Mouse (Mus musculus) embryonic facial prominence, embryonic 10.5 days (tissue): Measurements from ENCODE around the gene Rabl3. TPM values are rescaled to one million over a fixed set of nuclear protein-coding genes. Genes with fewer than 3 reads are reported as not detected.

Source experiments
- DNase-seq: peaks from one replicate; pipeline ENCODE4 v3.0.0-alpha.2; 2017; ENCODE audit warnings: low spot score
- H3K27ac ChIP-seq: fragments of 300-500 bp; sonication (generic); replicated peaks from 2 replicates; pipeline ENCODE4 v1.5.1; 2016; ENCODE audit warnings: mild to moderate bottlenecking
- H3K27me3 ChIP-seq: fragments of 300-500 bp; sonication (generic); replicated peaks from 2 replicates; pipeline ENCODE4 v1.6.1; 2016; ENCODE audit warnings: low read depth, mild to moderate bottlenecking; ENCODE audit not compliant: poor library complexity, severe bottlenecking
- H3K36me3 ChIP-seq: fragments of 300-500 bp; sonication (generic); replicated peaks from 2 replicates; pipeline ENCODE4 v1.6.1; 2016; ENCODE audit warnings: mild to moderate bottlenecking, moderate library complexity
- H3K4me1 ChIP-seq: fragments of 300-500 bp; sonication (generic); 2 replicates; pipeline ENCODE4 v1.6.1; 2016
- H3K4me3 ChIP-seq: fragments of 300-500 bp; sonication (generic); 2 replicates; pipeline ENCODE4 v1.5.1; 2016; ENCODE audit warnings: mild to moderate bottlenecking, moderate library complexity
- H3K9me3 ChIP-seq: fragments of 300-500 bp; sonication (generic); 2 replicates; pipeline ENCODE4 v1.6.1; 2016; ENCODE audit warnings: mild to moderate bottlenecking
- WGBS: fragments of 180-500 bp; shearing (Covaris S2); methylation state at CpG from one replicate; pipeline ENCODE4 v1.1.7; 2016; 5-methylcytosine and 5-hydroxymethylcytosine counted together
- polyA plus RNA-seq: library from polyadenylated mRNA; unstranded; fragments of >200 nt; fragmentation: Nextera tagmentation; extraction: Ambion mirVana; gene quantifications from 2 replicates; pipeline ENCODE4 v1.2.1, GENCODE M21; 2016

The Rabl3 gene
- polyA plus RNA-seq, 1 experiment from 2014 or later = 34.5 TPM

DNA sequence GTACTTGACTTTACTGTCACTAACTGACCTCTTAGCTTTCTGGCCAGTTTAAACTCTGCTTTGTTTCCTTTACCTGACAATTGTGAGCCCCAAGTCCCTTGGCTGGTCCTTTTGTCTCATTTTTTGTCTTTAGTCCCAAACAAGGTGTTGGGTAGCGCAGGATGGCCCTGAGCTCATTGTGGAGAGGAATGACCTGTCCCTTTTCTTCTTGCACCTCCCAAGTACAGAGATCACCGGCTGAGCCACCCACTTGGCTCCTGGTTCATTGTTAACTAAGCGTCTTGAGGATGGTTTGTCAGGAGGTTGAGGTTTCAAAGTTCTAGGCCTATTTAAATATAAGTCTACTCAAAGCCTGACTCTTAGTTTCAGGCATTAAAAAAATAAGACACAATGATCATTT is 43.6 kb downstream of the Rabl3 start:
- 76% methylated on average over 3 of the region's 3 CpGs for WGBS

DNA sequence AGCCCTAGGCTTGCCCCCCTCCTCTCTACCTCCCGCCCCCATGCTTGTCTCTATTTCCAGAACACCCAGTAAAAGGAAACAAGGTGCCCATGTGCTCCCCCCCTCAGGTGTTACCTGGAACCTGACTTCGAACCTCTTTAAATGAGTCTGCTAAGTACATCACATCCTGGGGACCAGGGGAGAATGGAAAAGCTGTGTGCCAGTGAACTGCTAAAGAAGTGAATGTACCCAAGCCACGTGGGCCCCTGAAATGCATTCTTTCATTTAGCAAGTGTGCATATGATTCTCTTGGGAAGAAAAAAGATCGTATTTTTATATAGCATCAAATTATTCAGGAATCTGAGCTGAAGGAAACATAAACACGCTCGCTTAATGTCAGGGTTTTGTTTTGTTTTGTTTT is 44.1 kb downstream of the Rabl3 start:
- Histone ChIP-seq H3K9me3 (no peaks in the 10 kb centered on the region), H3K4me3 (peak overlapping the region; percentile 45), H3K27ac (peak overlapping the region; percentile 65; the same call in 1 of the 2 replicates), H3K4me1 (peaks cover 38% of the 10 kb centered on the region), H3K36me3 (no peaks in the 10 kb centered on the region), H3K27me3 (peaks cover 17% of the 10 kb centered on the region)
- WGBS = 42% methylated on average over 6 of the region's 6 CpGs
- DNase-seq = no peak

More for the DNA sequence above, 43.6 kb downstream of the Rabl3 start:
- Histone ChIP-seq H3K27ac (0 out of 2 replicates have a peak overlapping the region, but pooled peaks have one; percentile 21), H3K4me1 (peaks cover 38% of the 10 kb centered on the region), H3K4me3 (no peak overlapping the region), H3K36me3 (no peaks in the 10 kb centered on the region), H3K27me3 (peaks cover 17% of the 10 kb centered on the region), H3K9me3 (no peaks in the 10 kb centered on the region)
- no peak for DNase-seq

DNA sequence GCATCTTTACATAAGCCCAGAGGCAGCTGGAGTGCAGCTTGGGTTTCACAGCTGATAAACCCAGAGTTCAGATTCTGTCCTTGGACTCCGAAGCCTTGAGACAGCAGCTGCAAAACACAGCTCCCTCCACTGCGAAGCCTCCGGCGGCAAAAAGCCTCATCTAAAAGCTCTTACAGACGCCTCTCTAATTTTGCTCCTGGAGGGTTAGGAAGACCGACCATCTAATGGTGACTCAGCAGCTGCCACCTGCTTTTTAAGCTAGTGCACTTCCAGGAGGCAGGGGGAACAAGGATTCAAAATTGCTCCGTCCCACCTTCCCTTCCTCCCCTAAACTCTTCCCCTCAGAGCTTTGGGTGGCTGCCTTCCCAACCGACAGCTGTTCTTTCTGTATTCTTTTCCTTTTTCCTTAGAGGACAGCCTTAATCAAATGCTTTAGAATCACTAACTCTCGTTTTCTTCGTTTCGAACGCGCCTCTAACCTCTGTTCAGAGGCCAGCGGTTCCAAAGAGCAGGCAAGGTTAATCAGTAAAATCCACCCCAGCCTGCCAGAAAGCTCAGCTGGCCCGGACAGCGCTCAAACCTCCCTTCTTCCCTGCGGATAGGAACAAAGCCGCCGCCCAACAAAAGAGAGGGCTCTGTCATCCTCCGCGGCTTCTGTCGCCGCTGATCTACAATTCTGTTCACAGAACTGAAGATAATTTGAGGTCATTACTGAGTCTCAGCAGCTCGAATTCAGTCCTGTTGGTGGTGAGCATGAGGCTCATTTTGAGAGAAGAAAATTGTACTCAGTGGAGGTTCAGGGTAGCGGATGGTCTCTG is 44.7 kb downstream of the Rabl3 start:
- Histone ChIP-seq H3K27ac (peak overlapping the region; percentile 65), H3K27me3 (peaks cover 17% of the 10 kb centered on the region), H3K4me1 (peaks cover 38% of the 10 kb centered on the region), H3K9me3 (no peaks in the 10 kb centered on the region), H3K36me3 (no peaks in the 10 kb centered on the region), H3K4me3 (peak overlapping the region; percentile 45)
- peak; percentile 70 for DNase-seq
- WGBS = 2% methylated on average over 25 of the region's 25 CpGs

DNA sequence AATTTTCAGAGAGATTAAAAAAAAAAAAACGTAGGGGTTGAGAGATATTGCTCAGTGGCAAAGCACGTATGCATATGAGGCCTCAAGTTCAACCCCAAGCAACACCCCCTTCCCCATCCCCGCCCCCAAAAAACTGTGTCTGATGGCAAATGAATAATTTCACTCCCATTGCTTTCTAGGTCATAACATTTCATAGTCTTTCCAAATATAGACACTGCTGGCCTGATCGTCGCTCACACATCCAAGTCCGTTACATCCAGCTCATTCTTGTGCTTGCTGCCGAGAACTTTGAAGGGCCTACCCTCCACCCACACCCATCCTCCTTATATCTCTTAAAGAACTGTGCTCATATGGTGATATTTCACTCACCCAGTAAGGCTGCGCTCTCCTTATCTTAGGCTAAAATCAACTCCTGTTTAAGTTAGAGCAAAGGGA is 45.5 kb downstream of the Rabl3 start:
- Histone ChIP-seq H3K36me3 (no peaks in the 10 kb centered on the region), H3K27me3 (peaks cover 17% of the 10 kb centered on the region), H3K9me3 (no peaks in the 10 kb centered on the region), H3K4me1 (peaks cover 38% of the 10 kb centered on the region), H3K4me3 (0 out of 2 replicates have a peak overlapping the region, but pooled peaks have one; percentile 45), H3K27ac (peak overlapping the region; percentile 65; the same call in 1 of the 2 replicates)
- DNase-seq = no peak
- 64% methylated on average over 8 of the region's 8 CpGs for WGBS

DNA sequence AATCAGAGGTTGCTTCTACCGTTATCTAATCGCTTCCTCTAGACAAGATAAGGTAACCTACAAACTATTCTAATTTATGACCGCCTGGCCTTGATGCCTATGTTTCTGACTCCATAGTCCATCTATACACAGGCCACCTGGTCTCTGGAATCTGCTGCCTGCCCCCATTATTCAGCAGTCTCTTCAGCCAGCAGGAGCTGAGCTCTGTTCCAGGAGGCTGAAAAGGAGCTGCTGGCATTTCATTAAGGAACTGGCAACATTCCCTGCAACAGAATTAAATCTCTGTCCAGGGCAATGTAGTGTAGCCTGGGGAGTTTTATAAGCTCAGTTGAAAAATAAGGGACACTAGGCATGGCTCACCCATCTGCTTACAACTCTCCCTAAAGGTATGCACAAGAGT is 51.2 kb downstream of the Rabl3 start:
- Histone ChIP-seq H3K36me3 (no peaks in the 10 kb centered on the region), H3K27ac (no peak overlapping the region), H3K4me3 (no peak overlapping the region), H3K27me3 (0 out of 2 replicates have a peak, but pooled peaks cover under 1% of the 10 kb centered on the region), H3K9me3 (no peaks in the 10 kb centered on the region), H3K4me1 (no peaks in the 10 kb centered on the region)
- no peak for DNase-seq
- 90% methylated on average over 3 of the region's 3 CpGs for WGBS

DNA sequence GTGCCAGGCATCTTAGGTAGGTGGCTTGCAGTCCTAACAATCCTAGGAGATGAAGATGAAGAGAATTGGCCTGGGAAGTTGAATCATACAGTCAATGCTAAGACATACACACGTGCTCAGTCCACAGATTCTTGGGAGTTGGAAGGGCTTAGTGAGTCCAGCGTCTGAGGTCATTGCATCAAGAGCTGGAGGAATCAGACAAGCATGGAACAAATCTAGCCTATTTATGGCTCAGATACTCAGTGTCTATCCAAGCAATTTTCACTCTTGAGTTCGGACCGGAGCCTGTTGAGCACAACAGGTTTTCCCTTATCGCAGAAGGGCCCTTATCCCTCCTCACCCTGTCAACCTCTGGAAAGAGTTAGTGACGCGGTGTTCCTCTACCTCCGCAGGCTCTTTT is 51.9 kb downstream of the Rabl3 start:
- Histone ChIP-seq H3K4me3 (no peak overlapping the region), H3K36me3 (no peaks in the 10 kb centered on the region), H3K27ac (no peak overlapping the region), H3K9me3 (no peaks in the 10 kb centered on the region), H3K4me1 (no peaks in the 10 kb centered on the region), H3K27me3 (no peaks in the 10 kb centered on the region)
- 93% methylated on average over 8 of the region's 8 CpGs for WGBS
- no peak for DNase-seq

DNA sequence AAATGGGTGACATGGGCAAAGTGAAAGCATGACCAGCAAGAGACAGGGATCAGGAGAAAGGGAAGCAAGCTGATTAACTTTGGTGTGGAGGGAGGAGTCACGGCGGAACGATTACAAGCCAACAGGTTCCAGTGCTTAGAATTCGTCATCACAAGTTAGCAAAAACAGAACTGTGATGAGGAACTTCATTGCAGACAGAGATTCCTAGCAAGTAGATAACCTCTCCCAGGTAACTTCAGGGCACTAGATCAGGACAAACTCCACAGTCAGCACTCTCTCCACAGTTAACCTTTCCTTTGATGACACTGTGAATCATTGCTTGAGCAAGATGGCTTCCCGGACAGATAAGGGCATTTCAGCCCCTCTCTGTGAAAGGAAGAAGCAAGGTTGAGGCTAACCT is 57.7 kb downstream of the Rabl3 start:
- Histone ChIP-seq H3K9me3 (no peaks in the 10 kb centered on the region), H3K4me3 (no peak overlapping the region), H3K36me3 (no peaks in the 10 kb centered on the region), H3K27me3 (no peaks in the 10 kb centered on the region), H3K4me1 (no peaks in the 10 kb centered on the region), H3K27ac (no peak overlapping the region)
- 82% methylated on average over 5 of the region's 5 CpGs for WGBS
- DNase-seq = no peak

DNA sequence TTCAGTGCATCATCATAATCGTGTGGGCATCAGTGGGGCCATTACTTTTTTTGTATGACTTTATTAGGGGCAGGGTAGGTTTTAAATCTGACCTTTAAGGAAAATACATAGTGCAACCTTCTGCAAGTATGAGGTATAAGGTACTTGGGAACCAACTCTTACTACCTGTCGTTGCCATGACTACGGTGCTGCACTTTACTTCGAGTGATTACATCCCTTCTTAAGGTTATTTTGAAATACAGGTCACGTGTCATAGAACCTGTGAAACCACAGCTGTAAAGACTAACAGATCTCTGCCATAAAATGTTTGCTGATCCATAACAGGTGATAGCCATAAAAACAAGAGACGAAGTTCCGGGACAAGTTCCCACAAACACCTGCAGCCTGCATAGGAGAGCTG is 58.8 kb downstream of the Rabl3 start:
- no peaks in the 10 kb centered on the region for H3K9me3 ChIP-seq
- no peaks in the 10 kb centered on the region for H3K4me1 ChIP-seq
- no peaks in the 10 kb centered on the region for H3K36me3 ChIP-seq
- no peak overlapping the region for H3K4me3 ChIP-seq
- no peaks in the 10 kb centered on the region for H3K27me3 ChIP-seq
- no peak overlapping the region for H3K27ac ChIP-seq
- no peak for DNase-seq
- WGBS = 93% methylated on average over 7 of the region's 7 CpGs

DNA sequence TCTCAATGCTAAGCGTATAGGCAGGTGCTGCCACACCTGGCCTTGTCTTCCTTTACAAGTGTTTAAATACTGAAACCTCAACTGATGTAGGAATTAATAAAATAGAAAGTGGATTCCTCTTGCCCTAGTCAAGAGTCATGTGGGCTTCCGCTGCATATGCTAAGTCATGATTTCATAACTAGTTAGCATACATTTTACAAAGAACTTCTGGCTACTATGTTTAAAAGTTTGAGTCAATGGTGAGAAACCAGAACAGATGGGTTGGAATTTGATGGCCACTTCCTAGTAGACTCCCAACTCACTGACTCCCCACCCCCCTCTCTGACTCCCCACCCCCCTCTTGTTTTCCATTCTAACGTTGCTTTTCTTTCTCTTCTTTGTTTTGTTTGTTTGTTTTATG is 59.6 kb downstream of the Rabl3 start:
- no peaks in the 10 kb centered on the region for H3K9me3 ChIP-seq
- WGBS = 79% methylated on average over 3 of the region's 3 CpGs
- no peak for DNase-seq
- H3K36me3 ChIP-seq = no peaks in the 10 kb centered on the region
- H3K4me1 ChIP-seq = no peaks in the 10 kb centered on the region
- no peak overlapping the region for H3K27ac ChIP-seq
- H3K27me3 ChIP-seq = no peaks in the 10 kb centered on the region
- H3K4me3 ChIP-seq = no peak overlapping the region

DNA sequence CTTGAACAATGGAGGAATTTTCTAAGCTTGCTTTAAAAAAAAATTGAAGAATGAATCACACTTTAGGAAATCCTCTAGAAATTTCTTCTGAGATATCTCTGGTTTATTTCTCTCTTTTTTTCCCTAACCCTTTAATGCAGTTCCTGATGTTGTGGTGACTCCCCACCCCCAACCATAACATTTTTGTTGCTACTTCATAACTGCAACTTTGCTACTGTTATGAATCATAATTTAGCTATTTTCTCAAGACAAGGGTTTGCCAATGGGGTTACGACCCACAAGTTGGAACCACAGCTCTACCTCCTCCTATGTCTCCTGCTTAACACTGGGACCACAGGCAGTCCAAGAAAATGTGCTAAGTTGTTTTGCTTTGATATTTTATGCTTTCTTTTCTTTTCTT is 63.7 kb downstream of the Rabl3 start:
- H3K4me1 ChIP-seq = no peaks in the 10 kb centered on the region
- H3K4me3 ChIP-seq = no peak overlapping the region
- H3K27ac ChIP-seq = no peak overlapping the region
- H3K9me3 ChIP-seq = no peaks in the 10 kb centered on the region
- no peaks in the 10 kb centered on the region for H3K36me3 ChIP-seq
- 95% methylated on average over 1 of the region's 1 CpGs for WGBS
- H3K27me3 ChIP-seq = no peaks in the 10 kb centered on the region
- DNase-seq = no peak

DNA sequence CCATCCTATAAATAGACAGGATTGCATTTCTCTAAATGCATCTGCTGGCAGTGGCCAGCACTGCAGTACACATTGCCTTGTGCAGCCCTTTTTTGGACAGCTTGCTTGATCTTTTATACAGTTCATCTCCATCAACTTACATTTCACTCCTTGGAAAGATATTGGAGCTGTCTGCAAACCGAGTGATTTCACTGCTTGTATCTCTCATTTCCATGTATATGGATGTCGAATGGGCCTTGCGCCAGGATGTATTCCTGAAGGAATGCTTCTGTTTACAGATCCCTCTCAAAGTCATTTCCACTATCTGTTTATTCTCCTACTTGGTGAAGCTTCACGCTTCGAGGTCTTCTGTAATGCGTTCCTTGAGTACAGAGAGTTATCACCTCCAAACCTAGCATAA is 64.6 kb downstream of the Rabl3 start:
- Histone ChIP-seq H3K36me3 (no peaks in the 10 kb centered on the region), H3K27ac (no peak overlapping the region), H3K9me3 (no peaks in the 10 kb centered on the region), H3K4me1 (no peaks in the 10 kb centered on the region), H3K27me3 (no peaks in the 10 kb centered on the region), H3K4me3 (no peak overlapping the region)
- WGBS = 93% methylated on average over 6 of the region's 6 CpGs
- DNase-seq = no peak

DNA sequence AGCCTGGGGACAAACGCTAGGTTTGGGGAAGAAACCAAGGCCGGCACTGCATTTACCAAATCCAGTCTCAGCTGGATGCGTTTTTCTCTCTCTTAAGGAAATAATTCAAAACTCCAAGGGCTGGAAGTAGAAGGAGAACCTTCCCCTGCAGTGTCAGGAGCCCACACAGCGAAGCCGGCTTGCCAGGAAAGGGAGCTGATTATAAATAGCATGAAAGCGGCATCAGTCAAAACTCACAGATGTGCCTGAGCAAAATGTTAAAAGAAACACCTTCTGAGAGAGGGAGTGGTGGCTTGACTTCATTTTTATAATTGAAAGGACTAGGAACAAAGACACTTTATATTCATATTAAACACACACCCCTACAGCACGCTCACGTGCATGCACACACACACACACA is 70.6 kb downstream of the Rabl3 start:
- H3K36me3 ChIP-seq = no peaks in the 10 kb centered on the region
- no peaks in the 10 kb centered on the region for H3K27me3 ChIP-seq
- DNase-seq = no peak
- H3K27ac ChIP-seq = no peak overlapping the region
- WGBS = 87% methylated on average over 8 of the region's 8 CpGs
- H3K4me1 ChIP-seq = peaks cover 3% of the 10 kb centered on the region; the same call in 1 of the 2 replicates
- H3K9me3 ChIP-seq = no peaks in the 10 kb centered on the region
- no peak overlapping the region for H3K4me3 ChIP-seq

DNA sequence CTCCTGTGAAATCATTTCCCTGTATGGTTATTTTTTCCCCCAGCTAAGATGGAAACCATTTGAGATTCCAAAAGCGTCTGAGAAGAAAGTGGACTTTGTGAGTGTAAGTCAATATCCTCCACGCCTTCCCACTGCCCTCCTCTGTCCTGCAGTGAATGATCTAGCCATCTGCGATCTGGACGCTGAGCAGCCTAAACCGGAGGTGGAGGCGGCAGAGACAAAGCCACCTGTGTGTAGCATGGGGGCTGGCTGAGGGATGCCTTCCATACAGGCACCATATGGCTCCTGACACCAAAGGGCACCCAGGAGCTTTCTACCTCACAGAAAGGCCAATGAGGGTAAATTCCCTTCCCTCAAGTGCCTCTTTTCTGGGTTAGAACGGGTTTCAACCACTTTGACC is 71.4 kb downstream of the Rabl3 start:
- no peaks in the 10 kb centered on the region for H3K9me3 ChIP-seq
- no peaks in the 10 kb centered on the region for H3K36me3 ChIP-seq
- 64% methylated on average over 7 of the region's 7 CpGs for WGBS
- H3K4me1 ChIP-seq = peaks cover 3% of the 10 kb centered on the region; the same call in 1 of the 2 replicates
- DNase-seq = peak; percentile 39
- H3K4me3 ChIP-seq = no peak overlapping the region
- no peak overlapping the region for H3K27ac ChIP-seq
- H3K27me3 ChIP-seq = no peaks in the 10 kb centered on the region
